Mouse (Mus musculus): Measurements from ENCODE around the gene Elf2. TPM values are rescaled to one million over a fixed set of nuclear protein-coding genes. Genes with fewer than 3 reads are reported as not detected.

Elf2 gene
- total RNA-seq, 2 experiments from 2014 or later = 64.6 to 116 TPM

DNA sequence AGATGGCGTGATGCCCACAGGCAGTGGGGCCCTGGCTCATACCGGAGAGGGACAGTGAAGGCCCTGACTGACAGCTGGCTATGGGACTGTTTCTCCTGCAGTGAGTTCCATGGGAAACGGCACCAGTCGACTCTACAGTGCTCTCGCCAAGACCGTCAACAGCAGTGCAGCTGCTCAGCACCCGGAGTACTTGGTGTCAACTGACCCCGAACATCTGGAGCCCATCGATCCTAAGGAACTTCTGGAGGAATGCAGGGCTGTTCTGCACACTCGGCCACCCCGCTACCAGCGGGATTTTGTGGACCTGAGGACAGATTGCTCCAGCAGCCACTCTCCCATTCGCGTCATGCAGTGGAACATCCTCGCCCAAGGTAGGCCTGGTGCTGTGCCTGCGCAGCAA is 92.8 kb downstream of the Elf2 start:
- 0 out of 2 replicates have a peak, but pooled peaks have one; percentile 7 for ATAC-seq (replicated peaks; ENCODE audit: poor library complexity, severe bottlenecking)

- ATAC-seq (replicated peaks; ENCODE audit: poor library complexity, severe bottlenecking) = no peak
Measured at GRCm38 (mm10) chr3:51239541-51239940, 100.9 kb downstream of the Elf2 start.

DNA sequence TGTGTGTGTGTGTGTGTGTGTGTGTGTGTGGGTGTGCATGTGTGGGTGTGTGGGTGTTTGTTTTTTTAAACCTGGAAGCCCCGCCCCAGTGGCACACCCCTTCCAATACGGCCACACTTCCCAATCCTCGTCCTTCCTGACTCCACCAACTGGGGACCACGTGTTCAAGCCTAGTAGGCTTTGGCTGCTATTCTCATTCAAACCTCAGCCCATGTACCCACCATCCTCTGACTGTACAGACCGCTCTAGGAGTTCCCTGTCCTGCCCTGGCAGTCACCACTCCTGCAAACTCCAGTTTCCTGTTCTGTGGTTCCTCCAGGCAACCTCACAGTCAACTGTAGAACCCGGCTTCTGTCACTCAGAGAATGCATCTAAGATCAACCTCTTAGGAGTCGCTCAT is 101.9 kb downstream of the Elf2 start:
- ATAC-seq (replicated peaks; ENCODE audit: poor library complexity, severe bottlenecking) = peak; percentile 87

GRCm38 (mm10) chr3:51234752-51235055 is 105.8 kb downstream of the Elf2 start:
- ATAC-seq (replicated peaks; ENCODE audit: poor library complexity, severe bottlenecking) = peak; percentile 8; the same call in 1 of the 2 replicates

DNA sequence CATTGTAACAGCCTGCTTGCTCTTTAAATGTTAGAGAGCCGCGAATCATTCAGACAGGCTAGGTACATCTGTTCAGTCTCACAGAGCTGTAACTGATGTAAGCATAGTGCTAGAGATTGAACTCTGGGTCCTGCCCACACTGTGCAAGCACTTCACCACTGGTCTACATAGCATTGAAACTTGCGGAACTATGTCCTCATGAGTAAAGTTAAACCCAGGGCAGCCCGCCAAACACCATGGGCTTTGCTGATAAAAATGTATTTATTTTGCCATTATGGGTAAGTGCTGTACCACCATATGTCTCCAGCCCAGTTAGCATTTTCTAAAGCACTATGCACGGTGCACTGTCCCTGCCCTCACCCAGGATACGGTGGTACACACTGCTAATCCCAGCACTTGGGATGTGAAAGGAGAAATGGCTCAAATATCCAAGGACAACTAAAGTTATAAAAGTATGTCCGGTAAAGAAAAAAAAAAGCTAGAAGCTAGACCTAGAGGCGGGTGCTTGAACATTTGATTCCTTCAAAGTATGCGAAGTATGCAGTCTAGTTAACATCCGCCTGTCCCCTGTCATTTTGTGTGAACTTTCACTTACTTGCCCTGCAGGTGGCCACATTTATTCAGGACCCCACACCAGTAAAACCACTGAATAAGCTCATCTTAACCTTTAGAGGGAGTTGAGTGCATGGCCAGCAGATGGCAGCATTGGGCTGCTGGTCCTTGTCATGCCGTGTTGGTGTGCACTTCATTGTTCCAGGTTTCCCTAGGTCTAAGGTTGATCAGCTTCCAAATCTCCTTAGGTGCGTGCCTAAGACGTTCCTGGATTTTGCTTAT is 106.3 kb downstream of the Elf2 start:
- peak; percentile 84 for ATAC-seq (replicated peaks; ENCODE audit: poor library complexity, severe bottlenecking)

GRCm38 (mm10) chr3:51233474-51233873 is 107.0 kb downstream of the Elf2 start:
- ATAC-seq (replicated peaks; ENCODE audit: poor library complexity, severe bottlenecking) = no peak

DNA sequence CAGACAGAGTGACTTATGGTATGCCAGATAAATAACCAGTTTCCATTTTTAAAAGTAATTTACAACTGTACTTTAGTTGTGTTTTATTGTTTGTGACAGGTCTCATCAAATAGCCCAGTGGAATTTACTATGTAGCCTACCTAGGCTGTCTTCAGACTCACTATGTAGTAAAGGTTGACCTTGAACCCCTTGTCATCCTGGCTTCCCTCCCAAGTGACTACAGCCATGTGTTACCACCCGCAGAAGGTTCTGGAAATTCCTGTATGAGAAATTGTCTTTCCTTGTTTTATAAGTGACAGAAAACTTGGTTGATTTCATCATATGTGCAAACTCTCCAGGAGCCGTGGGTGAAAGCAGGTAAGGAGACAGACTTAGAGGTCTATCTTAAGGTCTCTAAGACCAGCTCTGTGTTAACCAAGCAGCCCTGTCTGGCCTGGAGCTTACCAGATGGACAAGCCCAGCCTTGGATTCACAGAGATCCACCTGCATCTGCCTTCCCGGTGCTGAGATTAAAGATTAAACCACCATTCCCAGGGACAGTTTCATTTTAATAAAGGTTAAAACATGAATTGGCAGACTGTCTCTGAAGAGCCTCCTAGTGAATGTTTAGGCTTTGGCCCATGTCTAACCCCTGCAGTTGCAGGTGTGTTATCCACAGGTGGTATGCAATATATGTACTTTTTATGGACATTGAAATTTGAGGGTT is 108.1 kb downstream of the Elf2 start:
- ATAC-seq (replicated peaks; ENCODE audit: poor library complexity, severe bottlenecking) = no peak

- no peak for ATAC-seq (replicated peaks; ENCODE audit: poor library complexity, severe bottlenecking)
Measured at GRCm38 (mm10) chr3:51231499-51231898, 109.0 kb downstream of the Elf2 start.

DNA sequence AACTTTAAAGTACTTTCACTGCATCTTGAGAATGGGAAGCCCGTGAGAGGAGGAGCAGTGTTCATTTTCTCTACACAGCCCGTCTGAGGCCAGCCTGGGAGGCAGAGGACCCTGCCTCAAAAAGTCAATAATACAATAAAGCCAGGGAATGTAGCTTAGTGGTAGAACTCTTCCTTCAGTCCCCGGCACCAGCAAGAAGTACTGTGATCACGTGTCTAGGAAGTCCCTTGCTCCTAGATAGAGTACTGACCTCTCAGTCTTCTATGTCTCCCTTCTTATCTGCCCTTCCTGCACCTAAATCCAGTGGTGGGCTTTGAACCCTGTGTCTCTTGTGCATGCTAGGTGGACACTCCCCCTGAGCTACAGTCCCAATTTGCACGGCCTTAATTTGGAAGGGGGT is 109.6 kb downstream of the Elf2 start:
- no peak for ATAC-seq (replicated peaks; ENCODE audit: poor library complexity, severe bottlenecking)

- ATAC-seq (replicated peaks; ENCODE audit: poor library complexity, severe bottlenecking) = no peak
Measured at GRCm38 (mm10) chr3:51230146-51230835, 110.2 kb downstream of the Elf2 start.

DNA sequence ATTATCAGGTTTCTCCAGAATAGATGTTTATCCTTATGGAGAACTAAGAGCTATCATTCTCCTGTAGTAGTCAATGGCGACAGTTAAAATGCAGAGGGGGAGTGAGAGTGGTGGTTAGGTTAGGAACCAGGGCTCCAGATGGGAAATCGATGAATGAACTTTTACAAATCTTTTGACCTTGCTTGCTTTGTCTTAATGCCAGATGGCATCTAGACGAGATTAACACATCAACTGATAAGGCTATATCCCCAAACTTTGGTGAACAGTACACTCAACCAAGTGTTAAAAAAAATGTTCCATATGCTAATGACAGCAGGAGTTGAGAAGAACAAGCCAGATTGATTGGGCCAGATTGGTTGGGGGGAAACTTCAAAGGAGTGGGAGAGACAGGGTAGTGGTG is 111.2 kb downstream of the Elf2 start:
- ATAC-seq (replicated peaks; ENCODE audit: poor library complexity, severe bottlenecking) = no peak

GRCm38 (mm10) chr3:51228821-51229205 is 111.7 kb downstream of the Elf2 start:
- no peak for ATAC-seq (replicated peaks; ENCODE audit: poor library complexity, severe bottlenecking)

- peak; percentile 61 for ATAC-seq (replicated peaks; ENCODE audit: poor library complexity, severe bottlenecking)
Measured at GRCm38 (mm10) chr3:51228038-51228820, 112.2 kb downstream of the Elf2 start.

DNA sequence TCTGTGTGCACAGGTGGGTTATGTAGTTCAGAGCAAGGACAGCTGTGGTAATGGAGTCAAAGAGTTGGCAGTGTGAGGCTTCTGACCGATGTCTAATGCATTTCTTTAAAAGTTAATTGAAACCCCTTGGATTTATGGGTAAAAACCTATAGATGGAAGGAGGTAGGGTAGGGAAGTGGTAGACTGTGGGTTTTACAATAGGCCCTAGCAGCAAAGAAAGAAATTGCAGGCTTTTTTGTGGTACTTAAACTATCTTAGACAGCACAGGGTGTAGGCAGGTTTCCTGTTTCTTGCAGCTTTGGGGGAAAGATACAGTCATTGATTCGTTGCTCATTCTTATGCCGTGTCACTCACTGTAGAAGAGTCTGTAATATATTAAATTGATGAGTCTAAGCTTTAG is 113.9 kb downstream of the Elf2 start:
- ATAC-seq (replicated peaks; ENCODE audit: poor library complexity, severe bottlenecking) = no peak; the same call in 1 of the 2 replicates

- no peak for ATAC-seq (replicated peaks; ENCODE audit: poor library complexity, severe bottlenecking)
Measured at GRCm38 (mm10) chr3:51225979-51226378, 114.5 kb downstream of the Elf2 start.

GRCm38 (mm10) chr3:51225226-51225750 is 115.2 kb downstream of the Elf2 start:
- ATAC-seq (replicated peaks; ENCODE audit: poor library complexity, severe bottlenecking) = no peak

DNA sequence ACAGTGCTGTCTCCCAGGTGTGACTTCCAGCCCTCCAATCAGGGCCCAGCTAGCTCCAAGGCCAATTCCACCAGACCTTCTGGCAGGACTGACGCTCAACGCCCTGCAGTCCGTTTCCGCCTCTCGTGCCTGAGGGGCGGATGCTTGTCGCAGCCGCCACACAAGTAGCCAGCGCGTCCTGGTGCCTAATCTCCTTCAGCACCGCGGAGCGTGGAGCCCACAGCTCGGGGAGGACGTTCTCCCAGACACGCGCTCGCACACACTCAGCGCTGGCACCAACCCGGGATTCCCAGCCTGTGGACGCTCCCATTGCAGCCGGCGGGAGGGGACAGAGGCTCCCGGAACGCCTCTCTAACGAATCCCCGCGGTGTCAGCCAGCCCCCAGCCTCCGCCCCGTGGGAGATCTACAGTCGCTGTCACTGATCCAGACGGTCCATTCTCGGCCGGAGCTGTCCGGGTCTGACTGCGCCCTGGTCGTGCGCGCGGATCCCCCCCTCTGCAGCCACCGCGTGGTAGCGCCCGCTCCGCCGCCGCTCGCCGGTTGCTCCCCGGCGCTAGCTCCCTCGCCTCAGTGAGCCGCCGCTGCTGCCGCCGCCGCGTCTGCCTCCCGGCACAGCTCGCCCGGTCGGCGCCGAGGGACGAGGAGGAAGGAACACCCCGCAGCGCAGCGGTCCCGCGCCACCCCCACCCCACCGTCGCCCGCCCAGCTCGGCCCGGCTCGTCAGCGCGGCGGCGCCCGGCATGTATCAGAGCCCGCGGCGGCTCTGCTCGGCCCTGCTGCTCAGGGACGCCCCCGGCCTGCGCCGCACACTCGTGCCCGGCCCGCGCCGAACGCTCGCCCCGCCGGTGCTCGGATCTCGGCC is 115.9 kb downstream of the Elf2 start, which contains the start of gene Noct:
Gene Noct (plus strand): TSS at position 85 of the 863 bp plus-strand sequence.
- peak; percentile 82 for ATAC-seq (replicated peaks; ENCODE audit: poor library complexity, severe bottlenecking)

DNA sequence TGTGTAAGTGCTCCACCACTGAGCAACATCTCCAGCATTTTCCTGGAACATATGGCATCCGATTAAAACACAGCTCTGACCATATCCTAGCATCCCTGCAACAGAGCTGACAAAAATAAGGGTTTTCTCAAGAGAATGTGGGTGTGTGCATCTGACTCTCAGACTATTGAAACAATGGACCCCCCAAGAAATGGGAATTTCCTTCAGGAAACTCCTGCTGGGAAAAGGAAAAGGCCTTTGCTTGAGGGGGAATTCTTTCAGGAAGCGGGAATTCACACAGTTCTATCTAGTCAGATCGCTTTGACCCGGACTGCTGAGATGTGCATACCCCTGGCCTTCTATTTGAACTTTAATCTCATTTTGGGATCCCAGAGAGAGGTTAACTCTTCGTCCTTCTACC is 116.9 kb downstream of the Elf2 start:
- no peak for ATAC-seq (replicated peaks; ENCODE audit: poor library complexity, severe bottlenecking)

DNA sequence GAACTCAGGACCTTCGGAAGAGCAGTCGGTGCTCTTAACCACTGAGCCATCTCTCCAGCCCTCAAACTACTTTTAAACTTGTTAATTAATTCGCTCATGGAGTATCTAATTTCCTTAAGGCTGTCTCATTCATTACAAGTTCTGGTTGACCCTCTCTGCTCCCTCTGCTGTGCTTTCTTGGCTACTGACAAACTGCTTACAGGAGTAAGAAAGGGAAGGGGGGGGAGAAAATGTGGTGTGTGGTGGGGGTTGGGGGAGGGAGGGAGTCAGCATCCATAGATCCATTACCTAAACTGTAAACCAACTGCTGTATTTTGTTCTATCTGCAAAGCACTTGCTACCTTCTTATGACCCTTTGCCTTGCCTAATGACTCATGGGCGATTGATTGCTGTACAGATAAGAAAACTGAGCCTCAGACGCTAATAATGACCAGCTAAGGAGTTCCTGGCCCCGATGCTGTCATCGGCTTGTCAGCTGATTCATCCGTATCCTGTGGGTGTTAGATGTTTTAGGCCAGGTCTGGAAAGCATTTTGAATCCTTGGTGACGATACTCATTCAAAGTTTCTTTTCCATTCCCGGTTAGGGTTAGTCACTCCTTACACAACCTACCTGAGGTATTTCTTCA is 117.5 kb downstream of the Elf2 start:
- ATAC-seq (replicated peaks; ENCODE audit: poor library complexity, severe bottlenecking) = no peak
